Mouse (Mus musculus): ENCODE data around the gene Pth2.

- TF ChIP-seq CHD2 (IDR thresholded peaks at IDR 0.05; ENCODE audit: low read depth, low read length) (no peak), ZC3H11A (IDR thresholded peaks at IDR 0.05; ENCODE audit: borderline replicate concordance, low read depth, low read length) (no peak), HCFC1 (IDR thresholded peaks at IDR 0.05; ENCODE audit: borderline replicate concordance, insufficient read depth, low read length) (no peak)
Measured at GRCm38 (mm10) chr7:45193871-45194785, 13.3 kb downstream of the Pth2 start.

Data from ES-E14 (cell line).